Mouse (Mus musculus) thymus, postnatal 36 days (tissue): ENCODE measurements around the gene Awat1.
A peak's percentile ranks its signal among the peaks of the same experiment; 100 is the strongest.

ENCODE experiments used
- DNase-seq, 2 experiments: peaks; one replicate each; pipeline ENCODE4 v3.0.0; 2022; ENCODE audit warnings: mixed read lengths in 2 of 2

Awat1 gene

DNA sequence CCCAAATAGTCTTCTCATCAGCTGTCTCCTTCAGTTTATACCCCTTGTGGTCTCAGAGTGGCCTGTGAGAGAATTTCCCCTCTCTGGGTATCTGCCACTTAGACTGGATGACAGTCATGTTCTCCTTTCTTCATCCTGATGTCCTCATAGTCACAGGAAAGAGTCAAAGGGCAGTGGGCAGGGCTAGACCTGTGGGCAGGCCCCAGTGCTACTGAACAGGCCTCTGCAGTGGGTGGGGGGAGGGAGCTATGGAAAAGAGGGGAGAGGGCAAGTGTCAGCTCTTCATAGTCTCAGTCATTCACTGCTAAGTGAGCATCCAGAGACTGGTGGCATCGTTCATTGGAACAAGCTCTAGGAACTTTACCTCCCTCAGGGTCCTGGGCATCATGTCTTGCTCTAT, at the start of gene Awat1:
Gene Awat1 (plus strand): TSS at position 301 of the 400 bp plus-strand sequence.
- DNase-seq = no peak

DNA sequence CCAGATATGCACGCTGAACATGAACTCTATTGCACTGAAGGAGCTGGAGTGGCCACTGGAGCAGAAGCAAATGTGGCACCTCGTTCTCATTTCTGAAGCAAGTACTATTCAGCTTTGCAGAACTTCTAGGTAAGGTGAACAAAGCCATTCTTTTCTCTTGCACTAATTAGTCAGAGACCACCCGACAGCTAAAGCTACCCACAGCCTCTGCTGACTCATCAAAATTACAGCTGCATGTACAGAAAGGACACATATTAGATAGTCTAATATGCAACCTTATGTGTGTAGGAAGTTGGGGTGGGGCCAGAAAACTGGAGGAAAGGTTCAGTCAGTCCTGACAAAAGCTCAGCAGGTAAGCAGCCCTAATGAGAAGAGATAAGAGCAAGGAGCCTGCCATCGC, 47.6 kb upstream of the Awat1 start, which contains the start of gene Dgat2l6:
Gene Dgat2l6 (plus strand): TSS at position 368 of the 400 bp plus-strand sequence.
- no peak for DNase-seq

DNA sequence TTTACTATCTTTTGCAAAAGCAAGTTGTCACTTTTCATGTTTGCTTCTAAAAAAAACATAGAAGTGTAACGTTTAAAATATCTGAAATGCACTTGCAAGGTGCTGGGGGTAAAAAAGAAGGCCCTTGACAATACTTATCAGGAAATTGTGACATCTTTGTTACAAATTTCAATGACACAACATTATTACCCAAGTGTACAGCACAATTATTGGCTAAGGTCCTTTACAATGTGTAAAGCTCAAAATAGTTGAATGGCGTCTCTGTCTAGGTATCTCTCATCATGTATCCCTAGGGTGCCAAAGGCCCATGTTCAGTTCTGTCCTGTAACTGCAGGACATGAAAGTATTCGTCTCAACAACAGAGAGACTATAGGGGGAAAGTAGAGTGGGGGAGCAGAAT, 16.0 kb upstream of the Awat1 start:
- DNase-seq = no peak

DNA sequence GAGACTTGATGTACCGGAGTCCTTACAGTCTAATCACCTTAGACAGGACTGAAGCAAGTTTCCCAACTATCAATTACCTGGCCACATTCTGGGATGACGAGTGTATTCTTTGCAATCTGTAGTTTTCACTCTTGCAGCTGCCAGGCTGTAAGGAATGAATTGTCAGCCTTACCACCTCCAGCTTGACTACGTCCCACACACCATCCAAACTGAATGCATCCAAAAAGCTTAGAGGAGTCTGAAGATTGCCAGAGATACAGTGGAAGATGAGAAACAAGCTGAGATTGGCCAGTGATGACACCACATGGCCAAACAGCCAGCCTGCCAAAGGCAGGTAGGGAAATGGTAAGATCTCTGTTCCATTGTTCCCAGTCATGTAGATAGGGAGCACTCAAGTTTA, 6.4 kb upstream of the Awat1 start:
- no peak for DNase-seq

- DNase-seq = no peak
Observed at GRCm38 (mm10) chrX:100594791-100595190, 22.7 kb downstream of the Awat1 start, which contains the start of gene P2ry4. Gene P2ry4 (minus strand): TSS chrX:100594869.

- DNase-seq = no peak
Observed at GRCm38 (mm10) chrX:100597439-100597838, 25.4 kb downstream of the Awat1 start.

GRCm38 (mm10) chrX:100599755-100600154, 27.7 kb downstream of the Awat1 start:
- DNase-seq = no peak

GRCm38 (mm10) chrX:100605314-100605713, 33.3 kb downstream of the Awat1 start, which contains the start of gene Arr3:
Gene Arr3 (plus strand): TSS chrX:100605497.
- DNase-seq = no peak

DNA sequence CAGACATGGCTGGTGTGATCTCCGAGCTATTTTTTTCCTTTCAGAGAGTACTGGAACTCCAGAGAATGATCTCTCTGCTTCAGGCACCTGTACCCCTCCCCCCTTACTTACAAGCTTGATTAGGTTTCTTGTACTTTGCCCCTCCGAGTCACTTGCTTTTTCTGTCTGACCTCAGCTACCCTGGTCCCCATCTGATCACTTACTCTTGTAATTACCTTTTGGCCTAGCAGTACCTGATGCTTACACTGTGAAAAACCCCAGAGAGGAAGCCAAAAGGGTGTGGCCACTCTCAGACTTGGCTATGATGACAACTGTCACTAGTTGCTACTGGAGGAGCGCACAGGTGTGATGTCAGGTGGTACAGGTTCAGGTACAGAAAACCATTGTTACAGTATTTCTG, 46.4 kb downstream of the Awat1 start:
- DNase-seq = no peak

DNA sequence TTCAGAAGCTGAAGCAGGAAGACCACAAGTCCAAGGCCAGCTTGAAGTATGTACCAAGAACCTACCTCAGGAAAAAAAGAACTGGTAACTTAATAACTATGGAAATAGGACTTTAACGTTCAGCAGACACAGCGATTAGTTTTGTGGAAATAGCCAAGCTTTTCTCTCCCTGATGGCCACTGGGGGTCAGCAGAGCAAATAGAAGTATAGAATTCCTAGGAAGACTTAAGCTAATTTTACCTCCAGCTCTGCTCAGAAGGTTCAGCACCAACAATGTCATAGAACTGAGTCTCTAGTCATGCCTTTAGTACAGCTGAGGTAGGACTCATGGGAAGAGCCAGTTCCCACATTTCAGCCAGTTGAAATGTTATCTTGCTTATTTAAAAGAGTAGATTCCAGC, 49.3 kb downstream of the Awat1 start:
- DNase-seq = no peak

DNA sequence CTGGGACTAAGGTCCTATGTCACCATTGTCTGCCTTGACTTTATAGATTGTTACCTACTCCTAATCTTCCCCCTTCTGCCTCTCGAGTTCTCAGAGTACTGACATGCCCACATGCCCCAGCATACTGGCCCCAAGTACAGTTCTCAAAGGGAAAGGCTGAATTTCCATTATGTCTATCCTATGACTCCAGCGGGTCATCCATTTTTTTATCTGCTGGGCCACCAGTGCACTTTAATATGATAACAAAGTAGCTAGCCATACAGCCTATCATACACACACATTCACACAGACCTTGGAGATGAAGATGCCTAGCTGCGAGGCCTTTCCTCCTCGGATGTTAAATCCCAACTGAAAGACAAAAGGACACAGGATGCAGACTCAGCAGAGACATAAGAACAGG, 52.2 kb downstream of the Awat1 start:
- no peak for DNase-seq

DNA sequence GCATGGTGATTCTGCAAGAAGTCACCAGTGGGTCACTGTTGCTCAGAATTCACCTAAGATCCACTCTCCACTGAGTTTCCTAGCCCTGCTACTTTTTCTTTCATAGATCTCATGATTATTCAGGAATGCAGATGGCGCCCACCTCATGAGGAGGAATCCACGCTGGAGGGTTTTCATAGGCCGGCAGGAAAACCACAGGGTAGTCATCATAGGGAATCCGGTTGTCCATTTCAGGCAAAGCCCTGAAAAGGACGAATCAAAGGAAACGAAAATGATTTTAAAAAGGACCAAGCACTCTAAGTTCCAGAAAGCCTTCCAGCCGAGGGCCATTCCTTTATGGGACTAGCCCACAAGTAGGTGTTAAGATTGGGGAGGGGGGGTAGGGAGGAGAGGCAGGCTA, 53.1 kb downstream of the Awat1 start:
- no peak for DNase-seq

DNA sequence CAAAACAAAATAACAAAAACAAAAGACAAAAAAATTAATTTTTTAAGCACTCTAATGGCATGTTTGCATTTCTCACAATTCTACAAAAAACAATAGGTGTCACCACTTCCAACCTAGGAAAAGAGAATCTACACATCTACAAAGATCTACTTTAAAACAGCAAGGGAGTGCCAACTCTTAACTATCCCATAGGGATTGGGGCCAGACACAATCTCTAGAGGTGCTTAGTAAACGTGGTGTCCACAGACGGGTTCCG, 53.4 kb downstream of the Awat1 start, which contains the start of gene Kif4:
Gene Kif4 (plus strand): TSS at position 192 of the 256 bp plus-strand sequence.
- DNase-seq = no peak

GRCm38 (mm10) chrX:100625802-100626793, 54.0 kb downstream of the Awat1 start, which contains the start of gene Pdzd11:
Gene Pdzd11 (minus strand): TSS chrX:100626568.
- peak; percentile 83 to 90 for DNase-seq
